Mouse (Mus musculus) cortical plate, adult 2 months (tissue): ENCODE measurements around the gene Spata5. TPM values are rescaled to one million over a fixed set of nuclear protein-coding genes. Genes with fewer than 3 reads are reported as not detected.

Experiments
- H3K27ac ChIP-seq: fragments of 200-500 bp; 2 replicates; pipeline ENCODE4 v1.5.1; 2012; ENCODE audit warnings: low read length, control low read depth, inconsistent platforms; ENCODE audit not compliant: insufficient read depth
- H3K4me1 ChIP-seq: fragments of 200-500 bp; 2 replicates; pipeline ENCODE4 v1.6.1; 2011; ENCODE audit warnings: low read length; ENCODE audit not compliant: control insufficient read depth, insufficient read depth
- H3K4me3 ChIP-seq: fragments of 200-500 bp; 2 replicates; pipeline ENCODE4 v1.5.1; 2011; ENCODE audit warnings: mild to moderate bottlenecking, low read length, control low read depth; ENCODE audit not compliant: insufficient read depth
- CTCF ChIP-seq: fragments of 200-500 bp; IDR thresholded peaks from 2 replicates; pipeline ENCODE4 v1.5.1; 2011; ENCODE audit warnings: mild to moderate bottlenecking, control low read depth, low read length; ENCODE audit not compliant: insufficient read depth; ENCODE audit errors: extremely low read depth
- POLR2A ChIP-seq: fragments of 200-500 bp; IDR thresholded peaks from 2 replicates; pipeline ENCODE4 v1.6.1; 2011; ENCODE audit warnings: mild to moderate bottlenecking, low read length, control low read depth; ENCODE audit not compliant: insufficient read depth; ENCODE audit errors: extremely low read depth
- polyA plus RNA-seq: library from polyadenylated mRNA; depleted of rRNA; stranded (reverse); fragments of >200 nt; gene quantifications from 2 replicates; pipeline ENCODE4 v1.2.3, GENCODE M21; 2012

Spata5 gene
- polyA plus RNA-seq, 1 experiment = 6.4 TPM

GRCm38 (mm10) chr3:37566097-37566496 is 146.4 kb downstream of the Spata5 start:
- no peak overlapping the region for H3K4me3 ChIP-seq

GRCm38 (mm10) chr3:37567505-37567904 is 147.8 kb downstream of the Spata5 start:
- Histone ChIP-seq H3K4me3 (no peak overlapping the region), H3K4me1 (peaks cover 3% of the 10 kb centered on the region; the same call in 1 of the 2 replicates), H3K27ac (no peak overlapping the region)
- TF ChIP-seq CTCF (no peak), POLR2A (no peak)

More at GRCm38 (mm10) chr3:37566097-37566496, 146.4 kb downstream of the Spata5 start:
- no peak for TF ChIP-seq CTCF
- TF ChIP-seq POLR2A = no peak
- H3K4me1 ChIP-seq = no peaks in the 10 kb centered on the region
- H3K27ac ChIP-seq = no peak overlapping the region

- TF ChIP-seq POLR2A = no peak
- peaks cover 3% of the 10 kb centered on the region; the same call in 1 of the 2 replicates for H3K4me1 ChIP-seq
- no peak overlapping the region for H3K4me3 ChIP-seq
- H3K27ac ChIP-seq = no peak overlapping the region
Observed at GRCm38 (mm10) chr3:37568780-37569179, 149.1 kb downstream of the Spata5 start.

- peaks cover 3% of the 10 kb centered on the region; the same call in 1 of the 2 replicates for H3K4me1 ChIP-seq
- TF ChIP-seq CTCF (no peak), POLR2A (no peak)
- H3K4me3 ChIP-seq = no peak overlapping the region
- H3K27ac ChIP-seq = no peak overlapping the region
Observed at GRCm38 (mm10) chr3:37569661-37570566, 150.2 kb downstream of the Spata5 start.

- Histone ChIP-seq H3K4me1 (peaks cover 3% of the 10 kb centered on the region; the same call in 1 of the 2 replicates), H3K27ac (no peak overlapping the region), H3K4me3 (no peak overlapping the region)
- TF ChIP-seq CTCF (no peak), POLR2A (no peak)
Observed at GRCm38 (mm10) chr3:37571633-37572032, 151.9 kb downstream of the Spata5 start.

- H3K27ac ChIP-seq = no peak overlapping the region
- H3K4me1 ChIP-seq = peaks cover 3% of the 10 kb centered on the region; the same call in 1 of the 2 replicates
- H3K4me3 ChIP-seq = no peak overlapping the region
- no peak for TF ChIP-seq POLR2A
Observed at GRCm38 (mm10) chr3:37572066-37572465, 152.4 kb downstream of the Spata5 start.

GRCm38 (mm10) chr3:37576840-37577239 is 157.1 kb downstream of the Spata5 start:
- no peak overlapping the region for H3K4me3 ChIP-seq
- H3K4me1 ChIP-seq = no peaks in the 10 kb centered on the region
- H3K27ac ChIP-seq = no peak overlapping the region
- TF ChIP-seq POLR2A (no peak), CTCF (no peak)

GRCm38 (mm10) chr3:37577706-37578105 is 158.0 kb downstream of the Spata5 start:
- no peaks in the 10 kb centered on the region for H3K4me1 ChIP-seq
- H3K4me3 ChIP-seq = no peak overlapping the region
- TF ChIP-seq CTCF (no peak), POLR2A (no peak)
- no peak overlapping the region for H3K27ac ChIP-seq

- Histone ChIP-seq H3K4me1 (no peaks in the 10 kb centered on the region), H3K27ac (no peak overlapping the region), H3K4me3 (no peak overlapping the region)
- TF ChIP-seq CTCF (no peak), POLR2A (no peak)
Observed at GRCm38 (mm10) chr3:37584576-37584975, 164.9 kb downstream of the Spata5 start.

- H3K27ac ChIP-seq = no peak overlapping the region
- TF ChIP-seq CTCF (no peak), POLR2A (no peak)
- H3K4me1 ChIP-seq = no peaks in the 10 kb centered on the region
- H3K4me3 ChIP-seq = no peak overlapping the region; the same call in 1 of the 2 replicates
Observed at GRCm38 (mm10) chr3:37585967-37586730, 166.5 kb downstream of the Spata5 start.
